Mouse (Mus musculus): ENCODE data around the gene Scarf1.

GRCm38 (mm10) chr11:75546057-75546456 lies 32.7 kb downstream of the Scarf1 start:
- TF ChIP-seq CTCF (IDR thresholded peaks at IDR 0.05; ENCODE audit: control insufficient read depth, insufficient read depth, insufficient read length) (no peak), MAX (IDR thresholded peaks at IDR 0.05) (no peak), CEBPB (IDR thresholded peaks at IDR 0.05; ENCODE audit: low read depth) (no peak), FOSL1 (IDR thresholded peaks at IDR 0.05; ENCODE audit: insufficient read depth, low read length, poor library complexity, severe bottlenecking) (no peak)
